Mouse (Mus musculus) lung, postnatal 36 days (tissue): Measurements from ENCODE around the gene Dnah5.

ENCODE experiments used
- DNase-seq: peaks from one replicate; pipeline ENCODE4 v3.0.0; 2022; ENCODE audit warnings: mixed read lengths

Gene Dnah5

DNA sequence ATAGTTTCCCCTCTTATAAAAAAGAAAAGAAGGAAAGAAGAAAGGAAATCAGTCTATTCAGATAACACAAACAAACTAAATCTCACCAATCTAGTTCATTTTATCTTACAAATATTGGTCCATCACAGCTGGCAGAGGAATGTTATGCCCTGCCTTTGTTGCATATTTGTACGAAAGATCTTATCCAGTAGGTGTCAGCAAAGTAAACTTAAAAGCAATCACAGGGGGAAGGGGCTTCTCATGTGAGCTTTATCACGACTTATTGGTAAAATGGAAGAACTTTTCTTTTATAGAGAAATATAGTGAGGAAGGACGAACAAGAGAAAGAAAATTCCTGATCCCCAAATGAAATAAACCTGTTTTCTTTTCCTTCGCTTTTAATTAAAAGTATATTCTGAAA lies 299.3 kb downstream of the Dnah5 start:
- no peak for DNase-seq

DNA sequence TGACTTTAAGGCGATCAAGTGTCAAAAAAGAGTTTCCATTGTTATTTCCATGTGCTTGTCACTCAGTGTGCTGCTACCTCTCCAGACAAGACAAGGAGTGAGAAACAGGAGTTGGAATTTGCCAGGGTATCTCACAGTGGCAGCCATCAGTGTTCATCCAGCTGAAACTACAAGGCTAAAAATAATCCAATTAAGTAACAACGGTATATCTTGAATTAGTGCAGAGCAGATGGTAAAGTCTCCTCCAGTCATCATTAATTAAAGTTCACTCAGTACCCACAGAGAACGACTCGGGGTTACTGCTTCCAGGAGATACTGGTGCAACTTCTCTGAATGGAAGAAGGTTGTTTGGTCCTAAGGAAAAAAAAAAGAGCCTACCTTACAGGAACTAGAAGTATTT lies 311.6 kb downstream of the Dnah5 start:
- no peak for DNase-seq
